Mouse (Mus musculus) testis, adult 2 months (tissue): ENCODE measurements around the gene Itpr1. TPM values are rescaled to one million over a fixed set of nuclear protein-coding genes. Genes with fewer than 3 reads are reported as not detected.

ENCODE experiments used
- H3K27ac ChIP-seq: fragments of 200-500 bp; 2 replicates; pipeline ENCODE4 v1.5.1; 2012; ENCODE audit warnings: low read depth, low read length; ENCODE audit not compliant: control insufficient read depth, insufficient read depth
- H3K27me3 ChIP-seq: fragments of 200-500 bp; 2 replicates; pipeline ENCODE4 v1.6.1; 2012; ENCODE audit warnings: mild to moderate bottlenecking, low read length, moderate library complexity; ENCODE audit not compliant: control insufficient read depth, insufficient read depth
- H3K36me3 ChIP-seq: fragments of 200-500 bp; 2 replicates; pipeline ENCODE4 v1.6.1; 2012; ENCODE audit warnings: mild to moderate bottlenecking, low read length; ENCODE audit not compliant: control insufficient read depth, insufficient read depth
- H3K4me1 ChIP-seq: fragments of 200-500 bp; 2 replicates; pipeline ENCODE4 v1.6.1; 2012; ENCODE audit warnings: low read length; ENCODE audit not compliant: control insufficient read depth, insufficient read depth
- H3K4me3 ChIP-seq: fragments of 200-500 bp; 2 replicates; pipeline ENCODE4 v1.5.1; 2012; ENCODE audit warnings: low read depth, mild to moderate bottlenecking, low read length, moderate library complexity, mixed read lengths; ENCODE audit not compliant: control insufficient read depth
- CTCF ChIP-seq: fragments of 200-500 bp; IDR thresholded peaks from 2 replicates; pipeline ENCODE4 v1.5.1; 2012; ENCODE audit warnings: low read depth, mild to moderate bottlenecking, inconsistent platforms, low read length, moderate library complexity; ENCODE audit not compliant: control insufficient read depth, insufficient read depth, insufficient replicate concordance
- POLR2A ChIP-seq: fragments of 200-500 bp; IDR thresholded peaks from 2 replicates; pipeline ENCODE4 v1.6.1; 2012; ENCODE audit warnings: low read depth, mild to moderate bottlenecking, inconsistent platforms, low read length, moderate library complexity; ENCODE audit not compliant: control insufficient read depth
- polyA plus RNA-seq: library from polyadenylated mRNA; depleted of rRNA; stranded (reverse); fragments of >200 nt; gene quantifications from 2 replicates; pipeline ENCODE4 v1.2.3, GENCODE M21; 2012

Itpr1 gene
- polyA plus RNA-seq, 1 experiment, result 7.3 TPM

DNA sequence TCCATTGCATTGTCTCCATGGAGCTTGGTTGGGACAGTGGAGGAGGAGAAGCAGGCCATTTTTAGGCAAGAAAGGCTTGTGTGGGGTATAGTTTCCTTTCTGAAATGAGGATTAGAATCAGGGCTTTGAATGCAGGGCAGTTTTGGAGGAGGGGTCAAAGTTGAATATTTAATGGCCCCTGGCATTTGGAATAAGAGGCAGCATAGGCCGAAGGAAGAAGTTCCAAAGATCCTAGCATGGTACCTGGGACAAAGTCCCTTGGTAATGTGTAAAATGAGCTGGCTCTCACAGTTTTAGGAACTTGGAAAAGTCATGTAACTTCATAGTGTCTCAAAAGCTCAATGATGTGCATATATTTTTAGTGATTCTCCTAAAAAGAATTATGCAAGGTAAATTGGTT, 27.1 kb downstream of the Itpr1 start:
- no peak overlapping the region for H3K4me3 ChIP-seq
- no peaks in the 10 kb centered on the region for H3K4me1 ChIP-seq
- no peaks in the 10 kb centered on the region for H3K36me3 ChIP-seq
- no peak overlapping the region for H3K27ac ChIP-seq
- no peak for TF ChIP-seq CTCF
- no peak for TF ChIP-seq POLR2A
- H3K27me3 ChIP-seq, result no peaks in the 10 kb centered on the region

DNA sequence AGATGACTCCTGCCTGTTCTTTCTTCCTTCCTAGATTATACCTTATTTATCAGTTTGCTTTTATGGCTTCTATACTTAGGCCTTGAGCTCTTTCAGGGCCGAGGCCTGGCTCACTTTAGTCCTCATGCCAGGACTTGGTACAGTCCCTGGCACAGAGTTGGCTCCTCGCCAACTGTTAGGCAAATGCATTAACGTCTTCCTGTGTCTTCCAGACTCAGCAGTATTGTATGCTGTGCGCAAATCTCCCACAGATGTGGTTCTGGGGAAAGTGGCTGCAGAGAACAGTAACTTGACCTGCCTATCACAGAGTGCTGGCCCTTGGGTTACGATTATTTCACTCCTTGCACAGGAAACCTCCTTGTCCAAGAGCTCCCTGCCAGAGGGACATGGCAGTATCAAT, 27.9 kb downstream of the Itpr1 start:
- no peak overlapping the region for H3K4me3 ChIP-seq
- H3K27me3 ChIP-seq, result no peaks in the 10 kb centered on the region
- H3K36me3 ChIP-seq, result no peaks in the 10 kb centered on the region
- H3K4me1 ChIP-seq, result no peaks in the 10 kb centered on the region
- H3K27ac ChIP-seq, result no peak overlapping the region
- TF ChIP-seq CTCF (no peak), POLR2A (no peak)

DNA sequence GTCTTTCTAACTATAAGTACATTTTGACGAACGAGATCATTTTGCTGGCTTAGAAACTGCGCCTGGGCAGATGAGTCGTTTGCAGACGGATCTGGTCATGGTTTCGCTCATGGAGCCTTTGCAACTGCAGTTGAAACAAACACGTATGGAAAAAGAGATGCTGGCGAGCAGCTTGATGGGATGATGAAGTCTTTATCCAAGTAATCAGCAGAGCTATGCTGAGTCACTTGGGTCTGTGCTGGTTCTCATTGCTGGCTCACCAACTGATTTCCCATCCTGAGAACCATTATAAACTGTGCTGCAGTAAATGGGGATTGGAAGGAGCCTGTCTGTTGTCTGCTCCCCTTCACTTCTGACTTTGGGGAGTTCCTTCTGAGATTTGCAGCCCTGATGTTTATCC, 31.7 kb downstream of the Itpr1 start:
- TF ChIP-seq POLR2A (no peak), CTCF (no peak)
- Histone ChIP-seq H3K27ac (no peak overlapping the region), H3K36me3 (no peaks in the 10 kb centered on the region), H3K27me3 (no peaks in the 10 kb centered on the region), H3K4me3 (no peak overlapping the region), H3K4me1 (peaks cover 4% of the 10 kb centered on the region)

DNA sequence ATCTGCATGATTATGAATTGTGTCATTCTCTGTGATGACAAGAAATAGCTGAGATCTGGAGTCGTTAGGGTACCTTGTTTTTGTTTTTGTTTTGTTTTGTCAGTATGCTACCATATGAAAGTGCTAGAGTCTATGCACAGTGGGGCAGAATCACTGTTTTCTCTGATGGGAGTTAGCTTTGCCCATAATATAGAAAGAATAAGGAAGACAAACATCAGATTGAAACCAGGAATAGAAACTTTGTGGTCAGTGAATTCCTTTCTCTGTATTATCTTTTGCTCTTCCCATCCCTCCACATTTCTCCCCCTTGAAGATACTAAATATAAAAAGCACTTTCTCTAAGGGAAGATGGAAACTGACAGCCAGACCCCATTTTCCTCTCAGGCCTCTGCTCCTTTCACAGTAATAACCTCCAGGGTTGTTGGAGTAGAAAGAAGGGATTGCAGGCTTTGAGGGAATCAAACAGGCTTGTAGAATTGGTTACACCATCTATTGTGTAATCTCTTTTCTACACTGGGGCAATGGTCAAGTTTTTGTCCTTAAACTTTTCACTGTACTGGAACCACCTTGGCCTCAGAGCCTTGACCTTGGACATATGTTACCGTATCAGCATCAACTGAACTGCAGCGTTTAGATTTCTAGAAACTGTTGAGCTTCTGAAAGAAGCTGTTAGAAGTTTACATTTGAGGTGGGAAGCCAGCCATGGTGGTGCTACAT, 33.6 kb downstream of the Itpr1 start:
- H3K4me3 ChIP-seq, result no peak overlapping the region
- no peaks in the 10 kb centered on the region for H3K27me3 ChIP-seq
- H3K27ac ChIP-seq, result no peak overlapping the region
- TF ChIP-seq POLR2A (no peak), CTCF (no peak)
- H3K4me1 ChIP-seq, result peaks cover 4% of the 10 kb centered on the region
- no peaks in the 10 kb centered on the region for H3K36me3 ChIP-seq

DNA sequence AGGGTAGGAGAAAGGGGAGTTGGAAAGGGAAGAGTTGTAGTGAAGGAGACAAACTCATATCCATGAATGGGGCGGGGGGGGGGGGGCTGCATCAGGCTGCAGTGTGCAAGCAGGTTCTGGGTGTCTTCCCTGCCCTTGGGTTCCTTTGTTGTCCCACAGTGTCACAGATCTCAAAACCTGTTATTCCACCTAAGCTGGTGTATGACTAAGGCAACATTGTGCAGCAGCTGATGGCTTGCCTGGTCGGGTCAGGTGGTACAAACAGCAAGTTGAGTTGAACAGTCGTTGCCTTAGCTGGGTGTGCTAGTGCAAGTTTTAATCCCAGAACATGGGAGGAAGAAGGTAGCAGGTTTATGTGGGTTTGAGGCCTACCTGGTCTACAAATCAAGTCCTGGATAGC, 34.3 kb downstream of the Itpr1 start:
- H3K4me1 ChIP-seq, result peaks cover 6% of the 10 kb centered on the region
- no peaks in the 10 kb centered on the region for H3K27me3 ChIP-seq
- H3K4me3 ChIP-seq, result no peak overlapping the region
- TF ChIP-seq POLR2A (no peak), CTCF (no peak)
- H3K36me3 ChIP-seq, result no peaks in the 10 kb centered on the region
- no peak overlapping the region for H3K27ac ChIP-seq

DNA sequence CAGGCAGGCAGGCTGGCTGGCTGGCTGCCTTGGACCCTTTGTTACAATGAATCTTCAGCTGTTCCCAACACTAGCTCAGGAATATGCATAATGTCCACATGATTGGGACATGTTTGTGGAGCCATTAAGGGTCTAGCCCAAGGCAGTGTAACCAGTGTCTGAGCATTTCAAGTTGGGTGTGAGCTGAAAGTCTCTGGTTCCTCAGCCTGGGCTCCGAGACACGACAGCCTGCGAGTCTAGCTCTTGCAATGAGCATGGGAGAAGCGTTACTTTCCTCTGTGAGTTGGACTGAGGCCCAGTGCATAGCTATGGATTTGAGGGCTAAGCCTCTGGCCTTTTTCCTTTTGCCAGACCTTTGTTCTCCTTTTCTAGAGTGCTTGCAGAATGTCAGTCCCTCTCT, 35.6 kb downstream of the Itpr1 start:
- no peaks in the 10 kb centered on the region for H3K36me3 ChIP-seq
- H3K27me3 ChIP-seq, result no peaks in the 10 kb centered on the region
- peaks cover 6% of the 10 kb centered on the region for H3K4me1 ChIP-seq
- H3K27ac ChIP-seq, result peak overlapping the region; percentile 57
- TF ChIP-seq POLR2A (no peak), CTCF (no peak)
- no peak overlapping the region for H3K4me3 ChIP-seq

DNA sequence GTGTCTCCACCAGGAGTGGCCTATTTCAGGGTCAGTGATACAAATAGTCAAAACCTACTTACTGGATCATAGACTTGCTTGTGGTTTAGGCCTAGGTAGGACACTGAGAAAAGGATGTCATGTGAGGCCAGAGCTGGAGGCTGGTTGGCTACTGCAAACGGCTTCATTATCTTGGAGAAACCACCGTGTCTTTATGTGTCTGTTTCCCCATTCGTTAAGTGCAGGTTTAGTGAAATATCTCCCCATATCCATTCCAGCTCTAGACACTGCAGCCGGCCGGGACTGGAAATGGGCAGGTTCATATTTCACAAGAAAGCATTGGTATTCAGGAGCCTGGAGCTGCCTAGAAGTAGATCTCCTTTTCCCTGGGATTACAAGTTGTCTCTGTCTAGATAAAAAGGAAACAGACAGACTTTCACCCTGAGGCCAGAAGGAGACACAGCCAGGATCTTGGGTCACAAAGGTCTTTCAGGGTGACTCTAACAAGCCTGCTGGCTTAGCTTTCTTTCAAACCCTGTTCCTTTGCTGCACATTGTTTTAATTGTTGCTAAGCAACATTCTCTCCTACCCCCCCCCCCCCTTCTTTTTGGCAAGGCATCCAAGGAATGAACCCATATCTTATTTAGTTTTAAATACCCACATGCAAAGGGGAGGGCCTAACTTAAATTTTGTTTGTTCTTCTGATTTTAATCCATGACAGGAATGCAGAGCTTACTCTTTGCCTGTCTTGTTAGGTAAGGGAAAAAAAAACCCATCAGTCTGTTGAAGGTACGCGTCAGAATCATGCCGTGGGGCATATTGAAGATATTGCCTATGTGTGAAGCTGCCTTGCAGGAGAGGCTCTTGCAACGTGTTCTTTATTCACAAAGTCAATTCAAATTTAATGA, 36.4 kb downstream of the Itpr1 start:
- H3K4me3 ChIP-seq, result no peak overlapping the region
- H3K4me1 ChIP-seq, result peaks cover 6% of the 10 kb centered on the region
- H3K36me3 ChIP-seq, result no peaks in the 10 kb centered on the region
- H3K27me3 ChIP-seq, result no peaks in the 10 kb centered on the region
- peak overlapping the region; percentile 57; the same call in 1 of the 2 replicates for H3K27ac ChIP-seq
- TF ChIP-seq CTCF (no peak), POLR2A (no peak)

DNA sequence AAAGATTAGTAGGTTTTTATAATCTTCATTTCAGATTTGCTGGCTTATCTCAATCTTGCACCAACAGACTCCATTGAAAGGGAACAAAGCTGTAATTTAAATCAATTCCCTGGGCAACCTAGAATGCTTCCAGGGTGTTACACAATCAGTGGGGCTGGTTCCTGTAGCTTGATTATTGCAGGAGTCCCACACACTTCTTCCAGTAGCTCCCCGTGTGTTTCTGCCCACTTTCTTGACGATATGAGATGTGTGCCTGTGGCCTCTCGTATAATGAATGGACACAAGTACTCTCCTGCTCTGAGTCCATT, 37.0 kb downstream of the Itpr1 start:
- TF ChIP-seq POLR2A (no peak), CTCF (no peak)
- no peaks in the 10 kb centered on the region for H3K27me3 ChIP-seq
- peaks cover 6% of the 10 kb centered on the region for H3K4me1 ChIP-seq
- H3K4me3 ChIP-seq, result no peak overlapping the region
- H3K27ac ChIP-seq, result no peak overlapping the region
- no peaks in the 10 kb centered on the region for H3K36me3 ChIP-seq
